Mouse (Mus musculus): Measurements from ENCODE around the gene Usp6nl. TPM values are rescaled to one million over a fixed set of nuclear protein-coding genes. Genes with fewer than 3 reads are reported as not detected.
A peak's percentile ranks its signal among the peaks of the same experiment; 100 is the strongest.

Usp6nl gene
- polyA plus RNA-seq, 1 experiment from 2014 or later, result 2.7 TPM

DNA sequence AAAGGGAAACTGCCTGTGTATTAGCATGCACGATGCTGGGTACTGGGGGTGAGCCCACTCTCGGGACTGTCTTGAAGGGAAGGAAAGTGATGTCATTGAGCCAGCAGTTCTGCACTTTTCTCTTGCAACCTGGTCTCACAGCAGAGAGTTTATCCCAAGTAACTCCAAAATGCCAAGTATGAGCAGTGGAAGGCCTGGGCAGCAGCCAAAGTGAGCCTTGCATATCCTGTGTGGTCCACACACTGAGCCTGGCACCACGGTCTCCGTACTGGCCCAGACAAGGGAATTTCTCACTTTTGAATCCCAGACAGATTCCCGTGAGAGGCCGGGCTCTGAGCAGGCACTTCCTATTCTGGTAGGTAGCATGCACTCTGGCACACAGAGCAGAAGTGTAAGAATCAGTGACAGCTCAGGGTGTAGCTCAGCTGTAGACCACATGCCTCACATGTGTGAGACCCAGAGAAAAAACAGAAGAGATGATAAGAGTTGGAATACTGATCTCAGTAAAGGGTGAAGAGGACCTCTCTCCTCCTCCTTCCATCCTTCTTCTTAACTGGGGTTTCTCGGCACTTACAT is 132.6 kb downstream of the Usp6nl start:
- Histone ChIP-seq H3K27ac (ENCODE audit: low read length) (no peak overlapping the region), H3K27me3 (ENCODE audit: control insufficient read depth, insufficient read depth, low read depth, low read length) (no peaks in the 10 kb centered on the region), H3K4me2 (ENCODE audit: low read depth, low read length) (no peak overlapping the region), H3K36me3 (ENCODE audit: control insufficient read depth, insufficient read depth) (no peaks in the 10 kb centered on the region), H3K9me3 (replicated peaks; ENCODE audit: control insufficient read depth, low read length) (no peaks in the 10 kb centered on the region), H3K4me3 (ENCODE audit: low read depth, low read length) (no peak overlapping the region), H3K9ac (ENCODE audit: low read depth, low read length) (no peak overlapping the region), H3K4me1 (ENCODE audit: control insufficient read depth, low read depth, low read length) (no peaks in the 10 kb centered on the region)
- no peak for ATAC-seq (ENCODE audit: low read depth)
- 44% methylated on average over 7 of the region's 7 CpGs for WGBS (ENCODE audit: insufficient replicate concordance)

DNA sequence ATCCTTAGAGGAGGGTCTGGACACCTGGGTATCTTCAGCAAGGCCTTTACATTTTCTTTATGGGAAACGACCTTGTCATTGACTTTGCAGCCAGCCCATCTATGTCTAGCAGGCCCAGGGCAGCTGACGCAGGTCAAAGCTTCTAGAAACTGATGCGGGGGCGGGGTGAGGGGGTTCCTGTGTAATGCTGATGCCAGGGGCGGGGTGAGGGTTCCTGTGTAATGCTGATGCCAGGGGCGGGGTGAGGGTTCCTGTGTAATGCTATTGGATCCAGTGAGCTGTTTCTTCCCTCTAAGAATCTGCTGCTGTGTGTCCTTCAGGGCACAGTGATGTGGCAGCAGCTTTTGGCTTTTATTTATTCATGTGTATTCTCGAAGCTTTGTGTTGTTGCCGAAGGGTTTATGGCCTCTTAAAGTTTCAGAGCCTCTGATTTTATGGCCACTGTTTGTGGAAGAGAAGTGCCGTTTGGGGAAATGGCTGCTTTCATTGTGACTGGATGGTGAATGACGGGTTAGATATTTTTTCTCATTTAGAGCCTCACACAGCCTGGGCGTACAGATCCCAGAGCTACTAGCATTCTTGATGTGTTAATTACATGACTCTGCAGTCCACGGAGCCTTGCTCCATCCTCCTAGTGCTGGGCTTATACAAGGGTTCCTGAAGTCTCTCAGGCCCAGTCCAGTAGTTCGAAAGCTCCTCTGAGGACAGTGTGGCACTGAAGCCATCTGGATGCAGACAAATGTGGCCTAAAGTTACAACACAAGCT is 137.0 kb downstream of the Usp6nl start:
- no peak for ATAC-seq (ENCODE audit: low read depth)
- no peak overlapping the region for H3K27ac ChIP-seq (ENCODE audit: low read length)
- no peaks in the 10 kb centered on the region for H3K36me3 ChIP-seq (ENCODE audit: control insufficient read depth, insufficient read depth)
- no peak overlapping the region for H3K4me3 ChIP-seq (ENCODE audit: low read depth, low read length)
- H3K9ac ChIP-seq (ENCODE audit: low read depth, low read length), result no peak overlapping the region
- 56% methylated on average over 13 of the region's 13 CpGs for WGBS (ENCODE audit: insufficient replicate concordance)
- no peaks in the 10 kb centered on the region for H3K27me3 ChIP-seq (ENCODE audit: control insufficient read depth, insufficient read depth, low read depth, low read length)
- H3K9me3 ChIP-seq (replicated peaks; ENCODE audit: control insufficient read depth, low read length), result no peaks in the 10 kb centered on the region
- no peaks in the 10 kb centered on the region for H3K4me1 ChIP-seq (ENCODE audit: control insufficient read depth, low read depth, low read length)
- H3K4me2 ChIP-seq (ENCODE audit: low read depth, low read length), result no peak overlapping the region

DNA sequence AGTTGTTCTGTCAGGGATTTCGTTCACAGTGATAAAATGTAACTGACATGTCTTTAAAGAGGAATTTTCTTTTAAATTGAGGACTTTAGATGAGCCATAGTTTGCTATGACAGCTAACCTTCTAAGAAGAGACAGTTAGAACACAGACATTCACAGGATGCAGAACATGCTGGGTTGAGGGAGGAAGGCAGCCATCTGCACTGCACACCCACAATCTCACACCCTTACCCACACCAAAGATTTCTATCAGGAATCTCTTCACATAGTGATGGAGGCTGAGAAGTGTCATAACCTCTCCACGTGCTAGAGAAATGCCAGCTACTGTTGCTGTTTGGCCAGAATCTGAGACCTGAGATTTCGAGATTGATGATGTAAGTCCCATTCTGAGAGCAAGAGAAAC is 139.8 kb downstream of the Usp6nl start:
- ATAC-seq (ENCODE audit: low read depth), result no peak
- H3K9me3 ChIP-seq (replicated peaks; ENCODE audit: control insufficient read depth, low read length), result no peaks in the 10 kb centered on the region
- no peak overlapping the region for H3K27ac ChIP-seq (ENCODE audit: low read length)
- H3K9ac ChIP-seq (ENCODE audit: low read depth, low read length), result no peak overlapping the region
- H3K4me2 ChIP-seq (ENCODE audit: low read depth, low read length), result no peak overlapping the region
- no peak overlapping the region for H3K4me3 ChIP-seq (ENCODE audit: low read depth, low read length)
- no peaks in the 10 kb centered on the region for H3K4me1 ChIP-seq (ENCODE audit: control insufficient read depth, low read depth, low read length)
- 65% methylated on average over 3 of the region's 3 CpGs for WGBS (ENCODE audit: insufficient replicate concordance)
- no peaks in the 10 kb centered on the region for H3K36me3 ChIP-seq (ENCODE audit: control insufficient read depth, insufficient read depth)
- no peaks in the 10 kb centered on the region for H3K27me3 ChIP-seq (ENCODE audit: control insufficient read depth, insufficient read depth, low read depth, low read length)

DNA sequence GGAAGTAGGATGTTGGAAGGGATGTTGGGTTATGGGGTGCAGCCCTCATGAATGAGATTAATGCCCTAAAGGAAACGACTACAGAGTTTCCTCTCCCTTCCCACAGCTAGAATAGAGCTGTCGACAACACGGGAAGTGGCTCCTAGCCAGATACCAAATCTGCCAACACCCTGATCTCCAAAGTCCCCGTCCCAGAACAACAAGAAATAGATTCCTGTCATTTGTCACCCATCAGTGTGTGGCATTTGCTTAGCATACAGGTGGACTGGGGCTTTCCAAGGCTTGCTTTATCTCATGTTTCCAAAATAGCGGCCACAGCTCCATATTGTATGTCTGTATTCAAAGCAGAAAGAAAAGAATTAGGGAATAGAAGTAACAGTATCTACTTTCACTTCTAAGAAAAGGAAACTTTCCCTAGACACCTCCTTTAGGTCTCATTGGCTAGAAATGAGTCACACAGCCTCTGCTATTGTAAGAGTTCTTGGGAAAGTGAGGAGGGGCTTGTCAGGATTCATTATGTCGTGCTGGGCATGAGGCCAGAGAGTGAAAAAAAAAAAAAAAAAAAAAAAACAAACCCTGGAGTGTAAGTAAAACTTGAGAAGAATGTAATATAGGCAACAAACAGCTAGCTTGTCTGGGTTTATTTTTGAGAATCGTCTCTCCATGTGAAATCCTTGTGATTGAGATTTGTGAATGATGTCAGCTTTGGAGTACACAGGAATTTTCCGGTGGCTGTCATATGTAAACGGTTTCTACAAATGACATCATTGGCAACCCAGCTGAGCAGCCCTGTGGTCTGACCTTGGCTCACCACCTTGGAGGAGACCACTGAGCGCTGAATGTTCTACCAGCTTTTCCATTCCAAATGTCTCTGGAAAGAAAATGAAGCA is 141.6 kb downstream of the Usp6nl start:
- Histone ChIP-seq H3K27me3 (ENCODE audit: control insufficient read depth, insufficient read depth, low read depth, low read length) (no peaks in the 10 kb centered on the region), H3K4me1 (ENCODE audit: control insufficient read depth, low read depth, low read length) (no peaks in the 10 kb centered on the region; the same call in 1 of the 2 replicates), H3K9me3 (replicated peaks; ENCODE audit: control insufficient read depth, low read length) (no peaks in the 10 kb centered on the region), H3K4me3 (ENCODE audit: low read depth, low read length) (no peak overlapping the region), H3K27ac (ENCODE audit: low read length) (no peak overlapping the region), H3K36me3 (ENCODE audit: control insufficient read depth, insufficient read depth) (no peaks in the 10 kb centered on the region), H3K4me2 (ENCODE audit: low read depth, low read length) (no peak overlapping the region), H3K9ac (ENCODE audit: low read depth, low read length) (no peak overlapping the region)
- WGBS (ENCODE audit: insufficient replicate concordance), result 56% methylated on average over 10 of the region's 10 CpGs
- ATAC-seq (ENCODE audit: low read depth), result no peak

- H3K27me3 ChIP-seq (ENCODE audit: control insufficient read depth, insufficient read depth, low read depth, low read length), result no peaks in the 10 kb centered on the region
- no peak overlapping the region for H3K9ac ChIP-seq (ENCODE audit: low read depth, low read length)
- H3K27ac ChIP-seq (ENCODE audit: low read length), result no peak overlapping the region
- H3K4me3 ChIP-seq (ENCODE audit: low read depth, low read length), result no peak overlapping the region
- no peak for ATAC-seq (ENCODE audit: low read depth)
- no peaks in the 10 kb centered on the region; the same call in 1 of the 2 replicates for H3K4me1 ChIP-seq (ENCODE audit: control insufficient read depth, low read depth, low read length)
- H3K9me3 ChIP-seq (replicated peaks; ENCODE audit: control insufficient read depth, low read length), result no peaks in the 10 kb centered on the region
- H3K4me2 ChIP-seq (ENCODE audit: low read depth, low read length), result no peak overlapping the region
- H3K36me3 ChIP-seq (ENCODE audit: control insufficient read depth, insufficient read depth), result no peaks in the 10 kb centered on the region
- 67% methylated on average over 6 of the region's 6 CpGs for WGBS (ENCODE audit: insufficient replicate concordance)
These were observed 143.9 kb downstream of the Usp6nl start for GRCm38 (mm10) chr2:6466396-6466795.

DNA sequence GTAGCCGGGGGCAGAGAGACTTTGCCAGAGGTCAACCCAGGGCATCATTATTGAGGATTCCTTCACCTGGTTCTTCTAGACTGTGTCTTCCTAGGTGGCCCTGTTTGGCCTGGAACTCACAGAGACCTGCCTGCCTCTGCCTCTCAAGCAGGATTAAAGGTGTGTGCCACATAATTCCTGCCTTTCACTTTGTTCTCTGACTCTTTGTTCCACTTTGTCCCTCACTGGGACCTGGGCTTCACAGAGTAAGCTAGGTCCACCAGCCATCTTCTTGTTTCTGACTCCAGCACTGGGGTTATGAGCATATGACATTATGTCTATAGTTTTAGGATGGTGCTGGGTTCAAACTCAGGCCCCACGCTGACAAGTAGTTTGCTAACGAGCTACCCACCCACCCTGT is 144.9 kb downstream of the Usp6nl start:
- Histone ChIP-seq H3K9me3 (replicated peaks; ENCODE audit: control insufficient read depth, low read length) (no peaks in the 10 kb centered on the region), H3K27ac (ENCODE audit: low read length) (no peak overlapping the region), H3K36me3 (ENCODE audit: control insufficient read depth, insufficient read depth) (no peaks in the 10 kb centered on the region), H3K27me3 (ENCODE audit: control insufficient read depth, insufficient read depth, low read depth, low read length) (no peaks in the 10 kb centered on the region), H3K4me3 (ENCODE audit: low read depth, low read length) (no peak overlapping the region), H3K4me1 (ENCODE audit: control insufficient read depth, low read depth, low read length) (no peaks in the 10 kb centered on the region; the same call in 1 of the 2 replicates), H3K4me2 (ENCODE audit: low read depth, low read length) (no peak overlapping the region), H3K9ac (ENCODE audit: low read depth, low read length) (no peak overlapping the region)
- no peak for ATAC-seq (ENCODE audit: low read depth)
- WGBS (ENCODE audit: insufficient replicate concordance), result 80% methylated on average over 3 of the region's 3 CpGs

- Histone ChIP-seq H3K27ac (ENCODE audit: low read length) (no peak overlapping the region), H3K27me3 (ENCODE audit: control insufficient read depth, insufficient read depth, low read depth, low read length) (no peaks in the 10 kb centered on the region), H3K4me2 (ENCODE audit: low read depth, low read length) (no peak overlapping the region), H3K9me3 (replicated peaks; ENCODE audit: control insufficient read depth, low read length) (no peaks in the 10 kb centered on the region), H3K9ac (ENCODE audit: low read depth, low read length) (no peak overlapping the region), H3K4me3 (ENCODE audit: low read depth, low read length) (no peak overlapping the region), H3K4me1 (ENCODE audit: control insufficient read depth, low read depth, low read length) (no peaks in the 10 kb centered on the region; the same call in 1 of the 2 replicates), H3K36me3 (ENCODE audit: control insufficient read depth, insufficient read depth) (no peaks in the 10 kb centered on the region)
- peak; percentile 32; the same call in 1 of the 2 replicates for ATAC-seq (ENCODE audit: low read depth)
- 10% methylated on average over 9 of the region's 9 CpGs for WGBS (ENCODE audit: insufficient replicate concordance)
These were observed 146.7 kb downstream of the Usp6nl start for GRCm38 (mm10) chr2:6469164-6469563.

GRCm38 (mm10) chr2:6471110-6471611 is 148.7 kb downstream of the Usp6nl start:
- Histone ChIP-seq H3K36me3 (ENCODE audit: control insufficient read depth, insufficient read depth) (no peaks in the 10 kb centered on the region), H3K27ac (ENCODE audit: low read length) (no peak overlapping the region), H3K4me2 (ENCODE audit: low read depth, low read length) (no peak overlapping the region), H3K4me3 (ENCODE audit: low read depth, low read length) (no peak overlapping the region), H3K4me1 (ENCODE audit: control insufficient read depth, low read depth, low read length) (no peaks in the 10 kb centered on the region; the same call in 1 of the 2 replicates), H3K9me3 (replicated peaks; ENCODE audit: control insufficient read depth, low read length) (no peaks in the 10 kb centered on the region), H3K27me3 (ENCODE audit: control insufficient read depth, insufficient read depth, low read depth, low read length) (no peaks in the 10 kb centered on the region), H3K9ac (ENCODE audit: low read depth, low read length) (no peak overlapping the region)
- ATAC-seq (ENCODE audit: low read depth), result no peak
- 46% methylated on average over 4 of the region's 4 CpGs for WGBS (ENCODE audit: insufficient replicate concordance)

Data from liver, embryonic 16.5 days (tissue).